Mouse (Mus musculus): ENCODE measurements around the gene Gm525. TPM values are rescaled to one million over a fixed set of nuclear protein-coding genes. Genes with fewer than 3 reads are reported as not detected.
A peak's percentile ranks its signal among the peaks of the same experiment; 100 is the strongest.

The Gm525 gene
- total RNA-seq, 2 experiments from 2014 or later: not detected

DNA sequence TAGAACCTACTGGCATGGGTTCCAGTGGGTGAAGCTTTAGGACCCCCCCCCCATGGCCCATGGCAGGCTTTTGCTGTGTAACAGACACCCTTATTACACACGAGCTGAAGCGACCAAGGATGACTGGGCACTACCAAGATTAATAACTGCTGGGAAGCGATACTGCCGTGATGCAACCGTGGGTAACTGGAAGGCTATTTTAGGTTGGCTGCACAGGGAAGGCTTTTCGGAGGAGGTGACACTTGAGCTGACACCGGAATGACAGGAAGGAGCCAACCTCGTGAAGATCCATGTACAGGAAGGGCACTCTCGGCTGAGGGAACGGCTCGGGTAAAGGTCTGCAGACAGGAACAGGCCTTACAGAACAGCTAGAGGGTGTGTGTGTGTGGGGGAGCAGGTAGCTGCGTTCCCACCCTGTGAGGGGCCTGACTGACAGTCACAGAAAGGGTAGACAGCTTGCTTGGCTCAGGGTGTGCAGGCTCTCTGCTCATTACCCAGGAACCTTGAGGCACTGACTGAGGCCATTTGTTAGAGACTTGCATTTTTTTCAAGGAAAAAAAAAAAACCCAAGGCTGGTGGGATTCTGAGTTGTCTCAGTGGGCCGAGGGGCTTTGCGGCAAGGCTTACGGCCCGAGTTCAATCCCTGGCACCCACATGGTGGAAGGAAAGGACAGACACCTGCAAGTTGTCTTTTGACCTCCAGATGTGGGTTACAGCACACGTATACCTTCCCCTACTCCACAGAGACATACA lies 24.6 kb downstream of the Gm525 start:
- no peak for DNase-seq

DNA sequence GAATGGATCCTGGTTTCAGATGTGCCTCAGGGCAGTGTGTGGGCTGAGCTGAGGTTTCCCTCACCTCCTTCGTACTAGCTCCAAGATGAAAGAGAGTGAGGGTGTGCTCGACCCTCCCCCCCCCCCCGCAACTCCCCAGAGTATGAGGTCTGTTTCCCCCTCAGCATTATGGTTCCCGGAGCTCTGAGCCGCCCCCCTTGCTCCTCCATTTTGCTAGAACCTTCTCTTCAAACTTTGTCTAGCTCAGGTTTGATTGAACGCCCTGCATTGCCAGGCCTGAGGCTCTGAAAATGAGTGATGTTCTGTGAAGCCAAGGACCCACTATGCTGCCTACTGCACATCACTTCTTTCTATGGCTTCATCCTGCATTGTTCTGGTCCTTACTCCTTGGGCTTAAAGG lies 25.3 kb downstream of the Gm525 start:
- DNase-seq: no peak

DNA sequence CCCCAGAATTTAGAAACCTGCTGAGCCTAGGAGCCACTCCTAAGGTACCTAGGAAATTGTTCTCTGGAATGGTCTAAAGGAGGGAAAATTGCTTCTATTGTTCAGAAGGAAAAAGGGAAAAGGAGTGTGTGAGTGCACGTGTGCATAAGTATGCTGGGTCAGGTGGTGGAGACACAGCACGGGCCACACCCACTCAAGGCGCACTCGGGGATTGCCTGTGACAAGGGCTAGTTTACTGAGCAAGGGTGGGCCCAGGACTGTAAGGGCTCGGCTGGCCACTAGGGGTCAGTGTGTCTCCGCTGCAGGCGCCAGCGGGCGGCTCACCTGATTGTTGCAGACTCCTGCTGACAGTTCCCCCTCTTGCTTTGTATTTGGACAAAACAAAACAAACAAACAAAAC lies 26.8 kb downstream of the Gm525 start:
- DNase-seq: peak; percentile 90

DNA sequence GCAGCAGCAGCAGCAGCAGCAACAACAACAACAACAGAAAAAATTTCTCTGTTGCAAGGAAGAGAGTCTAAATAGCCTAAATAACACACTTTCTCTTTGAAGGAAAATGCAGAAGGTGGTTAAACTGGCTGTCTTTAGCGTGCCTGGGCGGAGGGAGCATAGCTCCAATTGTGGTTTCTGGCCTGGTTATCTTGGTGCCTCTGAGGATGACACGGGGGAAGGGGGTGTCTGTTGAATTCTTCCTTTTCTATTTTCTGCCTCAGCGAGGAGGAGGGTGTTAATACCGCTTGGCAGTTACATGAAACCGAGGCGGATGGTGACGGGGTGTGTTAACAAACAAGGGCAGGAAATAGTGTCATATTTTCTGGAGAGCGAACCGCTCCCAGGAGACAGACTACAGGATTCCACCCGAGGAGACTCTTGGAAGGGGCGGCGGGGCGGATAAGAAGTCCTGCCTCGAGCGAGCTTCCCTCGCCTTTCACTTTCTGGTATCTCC lies 27.2 kb downstream of the Gm525 start:
- DNase-seq: peak; percentile 73 to 87

DNA sequence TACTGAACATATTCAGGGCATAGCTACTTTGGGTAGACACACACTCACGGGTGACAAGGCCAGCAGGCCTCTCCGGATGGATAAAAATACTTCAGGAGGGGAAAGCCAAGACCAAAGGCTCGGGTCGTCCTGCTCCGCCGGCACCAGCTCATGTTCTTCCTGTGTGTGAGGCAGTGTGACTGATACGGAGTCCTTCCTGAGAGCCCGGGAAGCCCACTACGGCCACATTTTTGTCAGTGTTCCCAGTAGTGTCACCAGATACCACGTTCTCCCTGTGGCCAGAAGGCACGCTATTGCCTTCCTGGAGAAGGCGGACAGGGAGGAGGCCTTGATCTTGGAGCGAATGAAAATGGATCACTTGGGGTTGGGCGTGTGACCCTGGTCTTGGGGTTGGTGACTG lies 29.5 kb downstream of the Gm525 start:
- peak; percentile 45 to 72 for DNase-seq

DNA sequence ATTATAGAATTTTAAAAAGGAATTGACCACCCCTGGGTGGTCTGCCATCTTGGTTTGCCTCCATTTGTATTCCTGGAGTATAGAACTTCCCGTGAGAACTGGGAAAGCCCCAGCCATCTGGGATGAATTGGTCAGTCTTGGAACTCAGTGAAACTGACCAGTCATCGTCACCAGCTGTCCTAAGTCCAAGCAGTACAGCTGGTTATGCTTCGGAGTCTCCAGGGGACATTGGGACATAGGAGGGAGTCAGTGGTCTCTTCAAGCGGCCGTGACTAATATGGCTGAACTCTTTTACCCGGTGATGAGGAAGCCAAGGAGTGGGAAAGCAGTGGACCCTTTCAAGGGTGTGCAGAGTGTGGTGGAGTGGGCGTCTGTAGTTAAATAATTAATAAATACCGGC lies 31.6 kb downstream of the Gm525 start:
- DNase-seq: peak; percentile 29 to 49

GRCm38 (mm10) chr11:89105823-89106222 lies 32.2 kb downstream of the Gm525 start:
- no peak for DNase-seq

DNA sequence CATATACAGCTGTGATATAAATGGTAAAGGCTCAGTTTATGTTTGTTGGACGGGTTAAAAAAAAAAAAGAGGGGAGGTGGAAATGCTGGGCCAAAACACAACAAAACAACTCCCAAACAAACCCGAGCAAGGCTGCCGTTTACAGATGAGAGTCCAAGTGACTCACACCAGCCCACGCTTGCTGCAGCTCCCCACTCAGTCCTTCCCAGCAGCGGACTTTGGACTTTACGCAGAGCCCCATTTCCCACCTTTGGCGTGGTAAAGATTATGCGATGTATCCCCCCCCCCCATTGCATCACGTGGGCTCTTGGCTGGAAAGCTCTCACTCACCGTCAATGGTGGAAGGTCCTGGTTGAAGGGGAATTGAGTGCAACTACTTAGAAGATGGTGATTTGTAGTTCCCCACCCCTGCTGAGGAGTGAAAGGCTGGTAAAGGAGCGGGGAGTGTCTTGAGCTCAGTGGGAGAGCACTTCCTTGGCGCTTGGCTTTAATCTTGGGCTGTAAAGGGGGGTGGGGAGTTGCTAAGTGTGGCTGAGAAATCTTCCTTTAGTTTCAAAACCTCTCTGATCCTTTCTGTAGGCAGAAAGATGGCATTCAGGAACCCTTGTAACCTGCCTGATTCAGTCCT lies 33.7 kb downstream of the Gm525 start:
- DNase-seq: no peak

- no peak for DNase-seq
Observed at GRCm38 (mm10) chr11:89124411-89124810, 50.8 kb downstream of the Gm525 start.

- DNase-seq: no peak
Observed at GRCm38 (mm10) chr11:89130856-89131255, 57.2 kb downstream of the Gm525 start.

- DNase-seq: no peak
Observed at GRCm38 (mm10) chr11:89132406-89132805, 58.8 kb downstream of the Gm525 start.

DNA sequence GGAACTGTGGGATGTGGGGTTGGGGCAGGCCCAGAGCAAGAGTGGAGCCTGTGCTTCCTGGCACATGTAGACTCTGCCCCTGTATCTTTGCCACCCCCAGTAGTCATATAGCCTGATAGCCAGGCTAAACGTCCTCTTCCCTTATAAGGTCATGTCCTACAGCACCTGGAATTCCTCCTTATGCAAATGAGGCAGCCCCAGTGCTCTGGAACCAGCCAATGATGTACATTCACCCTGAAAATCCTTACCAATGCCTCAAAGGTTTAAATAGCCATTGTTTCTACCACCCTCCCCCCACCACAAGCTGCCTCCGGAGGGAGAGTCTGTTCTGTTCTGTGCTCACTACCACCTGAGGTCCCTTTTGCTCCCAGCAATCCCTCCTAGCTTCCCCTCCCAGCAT lies 60.6 kb downstream of the Gm525 start:
- DNase-seq: no peak

DNA sequence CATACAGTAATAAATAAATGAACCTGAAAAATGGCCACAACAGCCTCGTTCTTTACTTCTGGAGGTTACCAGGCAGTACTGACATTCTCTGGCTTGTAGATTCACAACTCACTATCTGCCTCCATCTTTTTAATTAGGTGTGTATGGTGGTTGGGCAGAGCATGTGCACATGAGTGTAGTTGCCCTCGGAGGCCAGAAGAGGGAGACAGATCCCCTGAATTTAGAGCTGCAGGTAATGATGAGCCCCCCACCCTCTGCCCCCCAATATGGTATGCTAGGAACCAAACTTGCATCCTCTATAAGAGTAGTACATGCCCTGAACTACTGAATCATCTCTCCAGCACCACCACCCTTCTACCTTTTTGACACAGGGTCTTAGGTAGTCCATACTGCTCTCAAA lies 64.3 kb downstream of the Gm525 start:
- no peak for DNase-seq

Other genes starting within 250 kb of the Gm525 start
- gene Akap1, start 209.3 kb upstream of the Gm525 start, total RNA-seq (2021): 100 to 1,000 TPM; 147 to 157 TPM
- 10 to 100 TPM; 13.1 to 17.2 TPM for gene Scpep1, start 118.4 kb upstream of the Gm525 start, total RNA-seq (2021)
- not detected for gene Elobl, start 106.9 kb upstream of the Gm525 start, total RNA-seq (2021)
- gene Coil, start 103.6 kb upstream of the Gm525 start, total RNA-seq (2021): 1 to 10 TPM; 4.8 to 4.9 TPM
- gene Trim25, start 74.5 kb upstream of the Gm525 start, total RNA-seq (2021): 10 to 100 TPM; 21.8 to 26.1 TPM
- 1 to 10 TPM; 8.6 to 10.0 TPM for gene Dgke, start 7.0 kb upstream of the Gm525 start, total RNA-seq (2021)
- gene Nog, start 228.5 kb downstream of the Gm525 start, total RNA-seq (2021): under 1 TPM; 0.15 to 0.30 TPM